Mouse (Mus musculus): ENCODE data around the gene Naaladl2.
"Not testable (repeated sequence)": the region's sequence is repeated elsewhere in the genome, so short reads cannot be mapped to it uniquely, and the experiment has no call there.

Naaladl2 gene

GRCm38 (mm10) chr3:25143555-25144311 lies at the start of gene Naaladl2:
Gene Naaladl2, minus strand, starts transcription at chr3:25144261.
- DNase-seq, result peak; percentile 66 to 82

- DNase-seq, result no peak
Measured at GRCm38 (mm10) chr3:25151721-25152120, 7.7 kb upstream of the Naaladl2 start.

- no peak for DNase-seq
Measured at GRCm38 (mm10) chr3:25147271-25147670, 3.2 kb upstream of the Naaladl2 start.

- peak; percentile 50 to 52 for DNase-seq
Measured at GRCm38 (mm10) chr3:25144961-25145697, 1.1 kb upstream of the Naaladl2 start.

- no peak for DNase-seq
Measured at GRCm38 (mm10) chr3:25143111-25143510, 950 bp downstream of the Naaladl2 start.

GRCm38 (mm10) chr3:25131848-25132247 lies 12.2 kb downstream of the Naaladl2 start:
- no peak for DNase-seq

- no peak for DNase-seq
Measured at GRCm38 (mm10) chr3:25127864-25128263, 16.2 kb downstream of the Naaladl2 start.

- DNase-seq, result no peak
Measured at GRCm38 (mm10) chr3:25124919-25125846, 18.9 kb downstream of the Naaladl2 start.

- no peak for DNase-seq
Measured at GRCm38 (mm10) chr3:25113107-25113506, 31.0 kb downstream of the Naaladl2 start.

GRCm38 (mm10) chr3:25108997-25109396 lies 35.1 kb downstream of the Naaladl2 start:
- no peak for DNase-seq

GRCm38 (mm10) chr3:25092986-25093385 lies 51.1 kb downstream of the Naaladl2 start:
- DNase-seq, result no peak

GRCm38 (mm10) chr3:25075785-25076184 lies 68.3 kb downstream of the Naaladl2 start:
- no peak for DNase-seq

- DNase-seq, result peak; percentile 54 to 65
Measured at GRCm38 (mm10) chr3:25074266-25074665, 69.8 kb downstream of the Naaladl2 start.

- peak in 1 of 2 experiments; percentile 15 for DNase-seq
Measured at GRCm38 (mm10) chr3:25073821-25074220, 70.2 kb downstream of the Naaladl2 start.

GRCm38 (mm10) chr3:25063217-25063616 lies 80.8 kb downstream of the Naaladl2 start:
- DNase-seq, result no peak

GRCm38 (mm10) chr3:25052975-25053374 lies 91.1 kb downstream of the Naaladl2 start:
- no peak for DNase-seq

- DNase-seq, result no peak
Measured at GRCm38 (mm10) chr3:25019972-25020371, 124.1 kb downstream of the Naaladl2 start.

- peak; percentile 50 to 58 for DNase-seq
Measured at GRCm38 (mm10) chr3:25010751-25011150, 133.3 kb downstream of the Naaladl2 start.

- not testable (repeated sequence) for DNase-seq
Measured at GRCm38 (mm10) chr3:25006802-25007201, 137.3 kb downstream of the Naaladl2 start.

GRCm38 (mm10) chr3:24992577-24992976 lies 151.5 kb downstream of the Naaladl2 start:
- DNase-seq, result no peak

- DNase-seq, result no peak
Measured at GRCm38 (mm10) chr3:24992078-24992477, 152.0 kb downstream of the Naaladl2 start.

GRCm38 (mm10) chr3:24982111-24982510 lies 161.9 kb downstream of the Naaladl2 start:
- DNase-seq, result no peak

- no peak for DNase-seq
Measured at GRCm38 (mm10) chr3:24942170-24942569, 201.9 kb downstream of the Naaladl2 start.

All from cerebellum, adult 18-20 months (tissue).